Mouse (Mus musculus) hindbrain, embryonic 14.5 days (tissue): ENCODE data around the gene Rbm8a. TPM values are rescaled to one million over a fixed set of nuclear protein-coding genes. Genes with fewer than 3 reads are reported as not detected.
A peak's percentile ranks its signal among the peaks of the same experiment; 100 is the strongest.

Experiments used
- ATAC-seq: fragments of 200-750 bp; cut with Nextera tagmentation; 2 replicates; pipeline ENCODE4 v1.8.0; 2017; ENCODE audit warnings: moderate number of reproducible peaks, mild to moderate bottlenecking, moderate TSS enrichment, moderate library complexity; ENCODE audit not compliant: low FRiP score
- DNase-seq: peaks from one replicate; pipeline ENCODE4 v3.0.0-alpha.2; 2015; ENCODE audit warnings: low spot score
- H3K27ac ChIP-seq: fragments of 300-500 bp; sonication (generic); 2 replicates; pipeline ENCODE4 v1.5.1; 2014; ENCODE audit warnings: mild to moderate bottlenecking, moderate library complexity
- H3K27me3 ChIP-seq: fragments of 300-500 bp; sonication (generic); 2 replicates; pipeline ENCODE4 v1.6.1; 2014; ENCODE audit warnings: mild to moderate bottlenecking, low read length, mixed read lengths; ENCODE audit not compliant: control insufficient read depth, insufficient read depth
- H3K36me3 ChIP-seq: fragments of 300-500 bp; sonication (generic); replicated peaks from 2 replicates; pipeline ENCODE4 v1.6.1; 2014; ENCODE audit not compliant: control insufficient read depth, insufficient read depth
- H3K4me1 ChIP-seq: fragments of 300-500 bp; sonication (generic); replicated peaks from 2 replicates; pipeline ENCODE4 v1.6.1; 2014; ENCODE audit warnings: antibody characterized with exemption, low read length, mixed read lengths; ENCODE audit not compliant: control insufficient read depth, insufficient read depth
- H3K4me2 ChIP-seq: fragments of 300-500 bp; sonication (generic); replicated peaks from 2 replicates; pipeline ENCODE4 v1.6.1; 2014; ENCODE audit warnings: mild to moderate bottlenecking, moderate library complexity
- H3K4me3 ChIP-seq: fragments of 300-500 bp; sonication (generic); replicated peaks from 2 replicates; pipeline ENCODE4 v1.5.1; 2014; ENCODE audit warnings: mild to moderate bottlenecking, low read length
- H3K9ac ChIP-seq: fragments of 300-500 bp; sonication (generic); 2 replicates; pipeline ENCODE4 v1.6.1; 2014
- H3K9me3 ChIP-seq: fragments of 300-500 bp; sonication (generic); 2 replicates; pipeline ENCODE4 v1.6.1; 2016; ENCODE audit warnings: low read length; ENCODE audit not compliant: control insufficient read depth
- WGBS: fragments of 180-500 bp; shearing (Covaris S2); extraction: QIAGEN DNeasy Blood & Tissue Kit; methylation state at CpG from one replicate; pipeline ENCODE4 v1.1.7; 2014; 5-methylcytosine and 5-hydroxymethylcytosine counted together
- polyA plus RNA-seq: library from polyadenylated mRNA; unstranded; fragments of >200 nt; fragmentation: Nextera tagmentation; extraction: Ambion mirVana; gene quantifications from 2 replicates; pipeline ENCODE4 v1.2.1, GENCODE M21; 2014

Rbm8a gene
- polyA plus RNA-seq, 1 experiment from 2014 or later, result 104 TPM

- Histone ChIP-seq H3K4me2 (peak within 1 kb of the TSS; percentile 88), H3K27ac (peak within 1 kb of the TSS; percentile 80), H3K36me3 (peaks cover 62% of the 10 kb centered on the region), H3K27me3 (no peaks in the 10 kb centered on the region), H3K4me1 (peaks cover 24% of the 10 kb centered on the region), H3K9ac (peak within 1 kb of the TSS; percentile 98), H3K9me3 (no peaks in the 10 kb centered on the region), H3K4me3 (peak within 1 kb of the TSS; percentile 87)
- peak; percentile 75 for DNase-seq
- peak; percentile 85 for ATAC-seq
- WGBS, result 2% methylated on average over 60 of the region's 60 CpGs
Observed at GRCm38 (mm10) chr3:96634928-96635879, 5.5 kb downstream of the Rbm8a start, which contains the start of the genes Pex11b and Gm42957. Gene Pex11b, plus strand, starts transcription at chr3:96635376. Gene Gm42957, plus strand, starts transcription at chr3:96635474.

GRCm38 (mm10) chr3:96635906-96636305 lies 6.2 kb downstream of the Rbm8a start:
- Histone ChIP-seq H3K4me3 (peak overlapping the region; percentile 87), H3K36me3 (peaks cover 66% of the 10 kb centered on the region), H3K27ac (peak overlapping the region; percentile 80), H3K4me1 (peaks cover 17% of the 10 kb centered on the region), H3K9ac (peak overlapping the region; percentile 98), H3K27me3 (no peaks in the 10 kb centered on the region), H3K9me3 (no peaks in the 10 kb centered on the region), H3K4me2 (peak overlapping the region; percentile 88)
- 11% methylated on average over 15 of the region's 15 CpGs for WGBS
- DNase-seq (no peak), ATAC-seq (no peak)

DNA sequence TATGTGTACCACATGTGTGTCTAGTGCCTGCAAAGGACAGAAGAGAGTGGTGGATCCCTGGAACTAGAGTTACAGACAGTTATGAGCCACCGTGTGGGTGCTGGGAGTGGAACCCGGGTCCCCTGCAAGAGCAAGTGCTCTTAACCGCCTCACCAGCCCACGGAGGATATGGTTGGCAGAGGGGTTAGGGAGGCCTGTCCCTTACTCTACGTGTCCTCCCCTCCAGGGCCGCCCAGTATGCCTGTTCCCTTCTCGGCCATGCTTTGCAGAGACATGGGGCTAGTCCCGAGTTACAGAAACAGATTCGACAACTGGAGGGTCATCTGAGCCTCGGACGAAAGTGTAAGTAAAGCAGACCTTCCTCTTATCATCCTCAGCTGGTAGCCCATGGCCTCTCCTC lies 6.7 kb downstream of the Rbm8a start:
- Histone ChIP-seq H3K9ac (peak overlapping the region; percentile 98), H3K4me2 (peak overlapping the region; percentile 88), H3K9me3 (no peaks in the 10 kb centered on the region), H3K27me3 (no peaks in the 10 kb centered on the region), H3K4me1 (peaks cover 14% of the 10 kb centered on the region), H3K36me3 (peaks cover 66% of the 10 kb centered on the region), H3K27ac (no peak overlapping the region), H3K4me3 (peak overlapping the region; percentile 87)
- DNase-seq, result no peak
- ATAC-seq, result no peak
- 74% methylated on average over 11 of the region's 11 CpGs for WGBS

DNA sequence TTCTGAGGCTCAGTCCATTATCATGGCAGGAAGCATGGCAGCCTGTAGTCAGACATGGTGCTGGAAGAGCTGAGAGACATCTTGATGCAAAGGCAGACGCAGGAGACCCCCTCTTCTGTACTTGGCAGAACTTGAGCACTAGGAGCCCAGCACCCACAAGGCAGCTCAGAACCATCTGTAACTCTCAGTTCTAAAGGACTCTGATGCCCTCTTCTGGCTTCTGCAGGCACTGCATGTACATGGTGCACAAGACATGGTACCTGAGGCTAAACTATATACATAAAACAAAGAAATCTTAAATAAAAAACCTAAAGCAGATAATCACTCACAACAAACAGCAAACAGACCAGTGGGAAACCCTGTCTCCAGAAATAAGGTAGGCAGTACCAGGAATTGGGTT lies 9.5 kb downstream of the Rbm8a start:
- WGBS, result 72% methylated on average over 1 of the region's 1 CpGs
- no peak for ATAC-seq
- Histone ChIP-seq H3K4me1 (peaks cover 14% of the 10 kb centered on the region), H3K27ac (no peak overlapping the region), H3K36me3 (peaks cover 63% of the 10 kb centered on the region), H3K27me3 (no peaks in the 10 kb centered on the region), H3K9me3 (no peaks in the 10 kb centered on the region), H3K9ac (no peak overlapping the region), H3K4me2 (no peak overlapping the region), H3K4me3 (no peak overlapping the region)
- no peak for DNase-seq

- H3K9me3 ChIP-seq, result no peaks in the 10 kb centered on the region
- 74% methylated on average over 7 of the region's 7 CpGs for WGBS
- no peak within 1 kb of the TSS for H3K4me3 ChIP-seq
- no peak within 1 kb of the TSS for H3K4me2 ChIP-seq
- ATAC-seq (no peak), DNase-seq (peak; percentile 45)
- H3K27ac ChIP-seq, result no peak within 1 kb of the TSS
- no peak within 1 kb of the TSS for H3K9ac ChIP-seq
- H3K36me3 ChIP-seq, result peaks cover 49% of the 10 kb centered on the region
- no peaks in the 10 kb centered on the region for H3K27me3 ChIP-seq
- no peaks in the 10 kb centered on the region for H3K4me1 ChIP-seq
Observed at GRCm38 (mm10) chr3:96645018-96645649, 15.4 kb downstream of the Rbm8a start, which contains the start of gene Itga10. Gene Itga10, plus strand, starts transcription at chr3:96645584.

GRCm38 (mm10) chr3:96647365-96647764 lies 17.6 kb downstream of the Rbm8a start:
- DNase-seq (no peak), ATAC-seq (no peak)
- no peaks in the 10 kb centered on the region for H3K4me1 ChIP-seq
- 89% methylated on average over 3 of the region's 3 CpGs for WGBS
- H3K4me3 ChIP-seq, result no peak overlapping the region
- H3K27me3 ChIP-seq, result no peaks in the 10 kb centered on the region
- peaks cover 30% of the 10 kb centered on the region for H3K36me3 ChIP-seq
- no peak overlapping the region for H3K9ac ChIP-seq
- no peak overlapping the region for H3K27ac ChIP-seq
- no peaks in the 10 kb centered on the region for H3K9me3 ChIP-seq
- no peak overlapping the region for H3K4me2 ChIP-seq

- DNase-seq, result no peak
- no peak for ATAC-seq
- Histone ChIP-seq H3K36me3 (peaks cover 5% of the 10 kb centered on the region; the same call in 1 of the 2 replicates), H3K27me3 (no peaks in the 10 kb centered on the region), H3K27ac (no peak overlapping the region), H3K4me1 (0 out of 2 replicates have a peak, but pooled peaks cover 10% of the 10 kb centered on the region), H3K9ac (no peak overlapping the region), H3K9me3 (no peaks in the 10 kb centered on the region), H3K4me2 (no peak overlapping the region), H3K4me3 (no peak overlapping the region)
- WGBS, result 87% methylated on average over 2 of the region's 2 CpGs
Observed at GRCm38 (mm10) chr3:96660901-96661300, 31.2 kb downstream of the Rbm8a start.

- H3K27me3 ChIP-seq, result no peaks in the 10 kb centered on the region
- peak overlapping the region; percentile 50; the same call in 1 of the 2 replicates for H3K9ac ChIP-seq
- H3K4me2 ChIP-seq, result peak overlapping the region; percentile 60
- H3K4me3 ChIP-seq, result no peak overlapping the region
- 52% methylated on average over 8 of the region's 8 CpGs for WGBS
- H3K9me3 ChIP-seq, result no peaks in the 10 kb centered on the region
- no peaks in the 10 kb centered on the region for H3K36me3 ChIP-seq
- DNase-seq (no peak), ATAC-seq (no peak; the same call in 1 of the 2 replicates)
- H3K27ac ChIP-seq, result peak overlapping the region; percentile 45
- 0 out of 2 replicates have a peak, but pooled peaks cover 10% of the 10 kb centered on the region for H3K4me1 ChIP-seq
Observed at GRCm38 (mm10) chr3:96662731-96663316, 33.1 kb downstream of the Rbm8a start.
